Mouse (Mus musculus) testis, adult 2 months (tissue): ENCODE data around the gene Vps13a.

Experiments
- CTCF ChIP-seq: fragments of 200-500 bp; IDR thresholded peaks from 2 replicates; pipeline ENCODE4 v1.5.1; 2012; ENCODE audit warnings: low read depth, mild to moderate bottlenecking, inconsistent platforms, low read length, moderate library complexity; ENCODE audit not compliant: control insufficient read depth, insufficient read depth, insufficient replicate concordance
- POLR2A ChIP-seq: fragments of 200-500 bp; IDR thresholded peaks from 2 replicates; pipeline ENCODE4 v1.6.1; 2012; ENCODE audit warnings: low read depth, mild to moderate bottlenecking, inconsistent platforms, low read length, moderate library complexity; ENCODE audit not compliant: control insufficient read depth

GRCm38 (mm10) chr19:16814848-16815247 is 34.1 kb upstream of the Vps13a start:
- no peak for TF ChIP-seq CTCF
- TF ChIP-seq POLR2A, result no peak
